Mouse (Mus musculus) forelimb bud, embryonic 11.5 days (tissue): ENCODE results near the gene Lsm3.

Source experiments
- DNase-seq: peaks from one replicate; pipeline ENCODE4 v3.0.0-alpha.2; 2012; ENCODE audit warnings: low read depth, low spot score

Lsm3 gene

GRCm38 (mm10) chr6:91510211-91510610, 5.5 kb upstream of the Lsm3 start:
- no peak for DNase-seq

- no peak for DNase-seq
Measured at GRCm38 (mm10) chr6:91514135-91514534, 1.6 kb upstream of the Lsm3 start.

- no peak for DNase-seq
Measured at GRCm38 (mm10) chr6:91514737-91515362, 878 bp upstream of the Lsm3 start.

- no peak for DNase-seq
Measured at GRCm38 (mm10) chr6:91518454-91519020, 2.8 kb downstream of the Lsm3 start.

- no peak for DNase-seq
Measured at GRCm38 (mm10) chr6:91522816-91523215, 7.1 kb downstream of the Lsm3 start.

GRCm38 (mm10) chr6:91525544-91525943, 9.8 kb downstream of the Lsm3 start:
- DNase-seq: no peak

GRCm38 (mm10) chr6:91527227-91527860, 11.6 kb downstream of the Lsm3 start:
- DNase-seq: no peak

GRCm38 (mm10) chr6:91528265-91528664, 12.5 kb downstream of the Lsm3 start:
- no peak for DNase-seq

- no peak for DNase-seq
Measured at GRCm38 (mm10) chr6:91530673-91531072, 14.9 kb downstream of the Lsm3 start.

GRCm38 (mm10) chr6:91531276-91531675, 15.5 kb downstream of the Lsm3 start:
- no peak for DNase-seq

- DNase-seq: no peak
Measured at GRCm38 (mm10) chr6:91532661-91533060, 16.9 kb downstream of the Lsm3 start.

GRCm38 (mm10) chr6:91533359-91533758, 17.6 kb downstream of the Lsm3 start:
- DNase-seq: no peak

- no peak for DNase-seq
Measured at GRCm38 (mm10) chr6:91533771-91534170, 18.0 kb downstream of the Lsm3 start.

- no peak for DNase-seq
Measured at GRCm38 (mm10) chr6:91534268-91534667, 18.5 kb downstream of the Lsm3 start.

GRCm38 (mm10) chr6:91535231-91535630, 19.5 kb downstream of the Lsm3 start:
- DNase-seq: no peak

GRCm38 (mm10) chr6:91536047-91536765, 20.5 kb downstream of the Lsm3 start:
- DNase-seq: no peak

- no peak for DNase-seq
Measured at GRCm38 (mm10) chr6:91541276-91541675, 25.5 kb downstream of the Lsm3 start.

- DNase-seq: no peak
Measured at GRCm38 (mm10) chr6:91543056-91543455, 27.3 kb downstream of the Lsm3 start.

GRCm38 (mm10) chr6:91546241-91546884, 30.6 kb downstream of the Lsm3 start:
- no peak for DNase-seq

GRCm38 (mm10) chr6:91547313-91547712, 31.6 kb downstream of the Lsm3 start:
- DNase-seq: no peak

GRCm38 (mm10) chr6:91549621-91550020, 33.9 kb downstream of the Lsm3 start:
- peak; percentile 74 for DNase-seq

GRCm38 (mm10) chr6:91551671-91552070, 35.9 kb downstream of the Lsm3 start:
- DNase-seq: no peak
